Mouse (Mus musculus): ENCODE results near the gene Cip2a. TPM values are rescaled to one million over a fixed set of nuclear protein-coding genes. Genes with fewer than 3 reads are reported as not detected.

Cip2a gene
- 1 to 10 TPM; 2.0 to 4.7 (median 2.5) TPM for total RNA-seq (2022)

DNA sequence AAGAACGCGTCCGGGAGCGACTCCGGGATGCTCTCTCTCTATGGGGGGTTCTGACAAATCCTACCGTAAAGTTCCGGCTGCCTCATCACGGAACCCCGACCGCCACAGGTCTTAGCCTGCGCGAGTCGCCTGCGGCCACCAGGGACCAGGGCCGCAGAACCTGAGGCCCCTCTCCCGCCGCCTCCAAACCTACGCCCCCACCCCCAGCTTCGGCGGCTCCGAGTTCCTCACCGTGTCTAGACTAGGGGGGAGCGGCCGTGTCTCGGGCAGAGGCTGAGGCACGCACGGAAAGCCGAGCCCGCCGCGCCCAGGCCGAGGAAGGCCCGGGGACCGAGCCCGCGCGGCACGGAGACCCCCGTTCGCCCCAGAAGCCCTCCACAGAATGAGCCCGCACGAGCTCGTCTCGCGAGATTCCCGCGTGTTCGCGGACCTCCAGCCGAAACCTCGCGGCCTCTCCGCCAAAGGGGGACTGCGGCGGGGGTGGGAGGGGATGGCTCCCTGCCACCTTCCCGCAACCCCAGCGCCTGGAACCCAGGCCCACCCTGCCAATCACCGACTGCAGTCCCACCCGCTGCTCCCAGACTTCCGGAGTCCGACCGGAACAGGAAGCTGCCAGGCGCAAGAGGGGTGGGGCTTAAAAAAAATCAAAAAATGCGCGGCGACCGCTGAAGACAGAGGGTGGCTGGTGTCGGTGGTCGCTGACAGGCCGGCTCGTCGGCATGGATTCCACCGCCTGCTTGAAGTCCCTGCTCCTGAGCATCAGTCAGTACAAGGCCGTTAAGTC, at the start of gene Cip2a, which contains the start of gene Dzip3:
Gene Cip2a, plus strand, starts transcription at position 627 of the 784 bp plus-strand sequence.
Gene Dzip3, minus strand, starts transcription at position 607 of the 784 bp plus-strand sequence.
- peak; percentile 75 to 88 for DNase-seq (ENCODE audit: low spot score in 2 of 2)

DNA sequence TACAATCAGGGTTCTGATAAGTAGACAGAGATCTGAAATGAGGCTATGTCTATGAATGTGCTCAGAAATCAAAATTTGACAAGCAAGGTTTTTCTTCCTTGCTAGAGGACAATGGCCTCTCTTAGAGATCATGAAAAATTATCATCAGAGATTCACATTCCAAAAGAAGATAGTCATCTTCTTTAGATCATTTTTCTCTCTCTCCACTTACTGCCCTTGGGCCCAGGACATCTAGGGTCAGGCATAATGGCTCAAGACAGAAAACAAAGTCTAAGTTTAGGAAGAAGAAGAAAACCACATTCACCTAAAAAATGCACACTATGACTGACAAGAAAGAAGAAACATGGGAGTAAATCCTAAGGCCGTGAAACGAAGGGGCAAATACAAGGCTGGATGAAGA, 21.0 kb upstream of the Cip2a start:
- DNase-seq (ENCODE audit: low spot score in 2 of 2): no peak

DNA sequence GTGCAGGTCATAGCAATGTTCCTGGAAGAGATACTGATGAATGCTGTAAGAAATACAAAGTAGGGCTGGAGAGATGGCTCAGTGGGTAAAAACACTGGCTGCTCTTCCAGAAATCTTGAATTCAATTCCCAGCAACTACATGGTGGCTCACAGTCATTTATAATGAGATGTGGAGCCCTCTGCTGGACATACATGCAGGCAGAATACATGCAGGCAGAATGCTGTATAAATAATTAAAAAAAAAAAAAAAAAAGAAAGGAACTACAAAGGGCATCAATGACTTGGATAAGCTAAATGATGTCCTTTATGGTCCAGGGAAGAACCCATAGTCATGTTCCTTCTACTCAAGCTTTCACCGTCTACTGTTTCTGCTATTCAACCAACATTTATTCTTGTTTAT, 20.4 kb upstream of the Cip2a start:
- no peak for DNase-seq (ENCODE audit: low spot score in 2 of 2)

DNA sequence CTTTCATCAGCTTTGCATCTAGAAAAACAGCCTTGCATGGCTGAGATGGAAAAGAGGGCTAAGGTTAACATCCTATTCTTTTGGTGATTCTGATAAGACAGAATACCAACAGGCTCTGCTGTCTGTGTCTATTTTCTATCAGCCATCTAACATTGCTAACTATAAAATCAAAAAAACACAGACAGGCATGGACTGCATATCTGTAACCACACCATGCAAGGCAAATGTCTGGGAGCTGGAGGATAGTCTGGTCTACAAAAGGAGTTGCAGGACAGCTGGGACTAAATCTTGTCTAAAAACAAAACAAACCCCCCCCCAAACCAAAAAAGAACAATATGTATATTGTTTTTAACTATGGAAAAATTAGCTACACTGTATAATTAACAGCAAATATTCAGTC, 14.0 kb upstream of the Cip2a start:
- no peak for DNase-seq (ENCODE audit: low spot score in 2 of 2)

DNA sequence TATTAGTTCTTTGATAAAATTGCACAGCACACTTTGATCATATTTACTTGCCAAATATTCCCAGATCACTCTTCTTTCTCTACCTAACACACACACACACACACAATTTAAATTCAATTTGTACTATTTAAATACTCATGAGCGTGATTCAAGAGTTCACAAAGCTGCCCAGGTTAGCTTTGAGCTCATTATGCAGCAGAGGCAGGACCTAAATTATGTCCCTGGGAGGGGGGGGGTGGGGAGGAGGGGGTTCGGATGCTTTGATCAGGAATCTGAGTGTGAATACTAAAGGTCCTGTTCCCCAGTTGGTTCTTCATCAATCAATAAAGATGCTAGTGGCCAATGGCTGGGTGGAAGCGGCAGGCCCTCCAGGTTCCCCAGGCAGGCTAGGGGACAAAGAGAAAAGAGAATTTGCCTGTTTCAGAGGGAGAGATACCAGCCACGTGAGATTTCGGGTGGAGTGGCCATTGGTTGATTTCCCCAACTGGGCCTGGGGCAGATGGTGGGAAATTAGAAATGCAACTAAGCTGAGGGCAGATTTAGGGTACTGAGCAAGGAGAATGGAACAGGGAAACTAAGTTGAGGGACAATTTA, 8.9 kb upstream of the Cip2a start:
- DNase-seq (ENCODE audit: low spot score in 2 of 2): no peak

DNA sequence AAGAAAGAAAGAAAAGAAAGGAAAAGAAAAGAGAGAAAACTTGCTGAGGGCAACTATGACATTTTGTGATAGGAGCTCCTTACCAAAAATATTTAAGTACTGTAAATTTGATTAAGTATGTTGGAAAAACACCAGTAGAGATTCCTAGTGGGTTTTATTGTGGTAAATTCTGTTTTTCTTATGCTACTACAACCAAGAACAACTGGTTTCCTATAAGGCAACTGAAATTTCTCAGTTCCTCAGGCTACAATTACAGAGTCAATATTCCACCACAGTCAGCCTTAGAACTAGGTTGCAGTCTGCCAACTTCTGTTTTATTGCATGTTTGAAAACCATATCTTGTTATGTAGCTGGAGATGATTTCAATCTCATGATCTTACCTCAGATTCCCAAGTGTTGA, 4.3 kb upstream of the Cip2a start:
- DNase-seq (ENCODE audit: low spot score in 2 of 2): no peak

DNA sequence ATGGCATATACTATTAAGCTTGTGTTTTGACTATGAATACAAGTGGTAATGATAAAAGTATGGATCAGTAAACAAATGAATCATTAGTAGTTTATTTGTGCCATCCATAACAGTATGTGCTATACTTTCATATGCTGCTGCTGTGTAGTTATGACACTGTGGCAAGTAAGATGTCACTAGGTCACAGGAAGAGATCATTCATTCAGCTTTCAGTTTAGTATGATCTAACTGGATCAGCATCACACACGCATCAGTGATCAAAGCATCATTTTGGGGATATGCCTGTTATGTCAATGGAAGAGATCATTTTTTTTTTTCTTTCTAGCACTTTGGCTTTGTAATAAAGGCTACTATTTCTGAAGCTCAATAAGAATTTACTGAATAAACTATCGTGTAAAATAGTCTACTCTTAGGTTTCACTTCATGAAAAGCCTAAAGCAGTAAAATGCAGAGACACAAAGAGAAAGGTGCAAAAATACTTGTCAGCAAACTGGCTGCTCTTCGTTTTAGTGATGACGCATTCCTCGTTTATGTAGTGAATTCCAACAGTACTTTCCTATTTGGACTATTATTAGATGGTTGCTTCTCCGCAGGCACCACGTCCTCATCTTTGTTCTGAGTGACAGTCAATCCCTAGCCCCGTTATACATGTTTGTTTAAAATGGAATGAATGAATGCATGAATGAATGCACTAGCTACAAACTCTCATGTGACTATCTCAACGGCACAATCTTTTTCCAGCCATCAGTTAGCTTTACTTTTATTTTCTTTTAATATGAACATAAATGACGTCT, 1.4 kb upstream of the Cip2a start:
- DNase-seq (ENCODE audit: low spot score in 2 of 2): no peak

DNA sequence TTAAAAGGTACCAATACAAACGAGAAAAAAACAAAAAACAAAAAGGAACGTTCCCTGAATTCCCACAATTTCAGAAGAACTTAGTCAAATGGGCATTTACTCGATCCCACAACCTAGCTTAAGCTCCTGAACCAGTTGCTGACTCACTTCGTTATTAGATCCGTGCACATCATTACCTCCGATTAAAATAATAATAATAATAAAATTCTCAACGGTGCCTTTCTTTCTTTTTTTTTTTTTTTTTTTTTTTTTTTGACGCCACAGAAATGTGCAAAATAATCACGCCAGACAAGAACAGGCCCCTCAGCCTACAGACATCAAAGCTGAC, 790 bp upstream of the Cip2a start:
- no peak for DNase-seq (ENCODE audit: low spot score in 2 of 2)

DNA sequence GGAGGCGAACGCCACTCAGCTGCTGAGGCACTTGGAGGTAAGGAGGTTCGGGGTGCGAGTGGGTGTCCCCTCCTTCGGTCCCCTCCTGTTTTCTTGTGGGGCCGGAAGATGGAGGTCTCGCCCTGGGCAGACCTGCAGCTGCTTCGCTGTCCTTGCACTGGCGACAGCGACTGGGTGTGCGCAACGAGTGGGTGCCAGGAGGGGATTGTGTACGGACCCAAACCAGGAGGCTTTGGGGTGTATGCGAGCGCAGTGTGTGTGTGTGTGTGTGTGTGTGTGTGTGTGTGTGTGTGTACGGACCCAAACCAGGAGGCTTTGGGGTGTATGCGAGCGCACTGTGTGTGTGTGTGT, 333 bp downstream of the Cip2a start:
- no peak for DNase-seq (ENCODE audit: low spot score in 2 of 2)

DNA sequence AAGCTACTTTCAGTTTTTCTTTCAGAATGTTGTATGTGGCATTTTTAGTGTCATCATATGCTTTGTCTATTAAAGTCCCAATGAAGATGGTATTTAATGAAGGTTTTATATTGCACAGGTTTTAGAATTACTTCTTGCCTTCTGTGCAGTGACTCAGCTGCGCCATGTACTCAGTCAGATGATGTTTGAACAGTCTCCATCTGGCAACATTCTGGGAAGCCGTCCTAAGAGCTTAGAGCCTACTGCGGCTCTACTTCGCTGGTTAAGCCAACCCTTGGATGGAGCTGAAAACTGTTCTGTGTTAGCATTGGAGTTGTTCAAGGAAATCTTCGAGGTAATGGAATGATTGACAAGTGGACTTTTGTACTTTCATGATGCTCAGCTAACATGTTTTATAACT, 10.2 kb downstream of the Cip2a start:
- DNase-seq (ENCODE audit: low spot score in 2 of 2): peak in 1 of 2 experiments; percentile 26

DNA sequence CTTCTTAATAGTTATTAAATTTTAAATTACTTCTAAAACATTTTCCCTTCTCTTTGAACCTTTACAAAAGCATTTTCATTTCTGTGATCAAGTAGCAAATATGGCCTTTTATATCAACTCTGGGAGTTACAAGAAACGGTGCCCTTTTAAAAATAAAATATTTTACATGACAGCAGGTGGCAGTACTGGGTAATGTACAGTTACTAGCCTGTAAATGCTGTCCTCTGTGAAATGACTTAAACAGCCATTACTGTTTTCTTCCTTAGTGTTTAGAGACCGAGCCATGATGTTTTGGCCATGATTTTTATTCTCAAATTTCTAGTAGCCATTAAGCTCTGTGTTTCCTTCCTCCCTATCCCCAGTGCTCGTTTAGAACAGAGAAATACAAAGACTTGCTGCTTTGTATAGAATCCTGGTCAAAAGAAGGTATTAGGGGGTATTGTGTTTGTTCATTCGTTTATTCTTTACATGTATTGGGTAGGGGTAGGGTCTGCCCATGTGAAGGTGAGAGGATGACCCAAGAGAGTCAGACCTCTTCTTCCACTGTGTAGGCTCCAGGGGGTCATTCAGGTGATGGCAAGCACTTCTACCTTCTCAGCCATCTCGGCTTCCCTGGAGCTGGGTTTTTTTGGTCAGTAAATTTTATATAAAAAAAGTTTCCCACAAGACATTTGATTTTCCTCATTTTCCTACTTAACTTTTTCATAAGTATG, 22.8 kb downstream of the Cip2a start:
- DNase-seq (ENCODE audit: low spot score in 2 of 2): no peak

DNA sequence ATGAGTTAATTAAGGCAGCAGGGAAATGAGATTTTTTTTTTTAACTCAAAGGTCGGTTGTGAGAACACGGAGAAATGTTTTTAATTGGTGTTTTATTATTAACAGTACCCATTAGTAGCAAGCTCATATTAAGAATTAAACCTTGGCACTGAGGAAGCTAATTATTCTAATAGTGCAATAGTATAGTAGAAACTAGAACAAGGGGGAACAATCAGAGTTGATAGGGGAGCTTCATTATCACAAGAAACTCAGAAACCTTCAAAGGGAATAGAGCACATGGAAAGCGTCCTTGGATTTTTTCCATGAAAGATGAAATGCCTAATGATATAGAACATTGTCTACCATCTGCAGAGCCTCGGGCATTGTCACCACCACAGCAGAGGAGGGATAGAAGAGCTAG, 41.9 kb downstream of the Cip2a start:
- no peak for DNase-seq (ENCODE audit: low spot score in 2 of 2)

DNA sequence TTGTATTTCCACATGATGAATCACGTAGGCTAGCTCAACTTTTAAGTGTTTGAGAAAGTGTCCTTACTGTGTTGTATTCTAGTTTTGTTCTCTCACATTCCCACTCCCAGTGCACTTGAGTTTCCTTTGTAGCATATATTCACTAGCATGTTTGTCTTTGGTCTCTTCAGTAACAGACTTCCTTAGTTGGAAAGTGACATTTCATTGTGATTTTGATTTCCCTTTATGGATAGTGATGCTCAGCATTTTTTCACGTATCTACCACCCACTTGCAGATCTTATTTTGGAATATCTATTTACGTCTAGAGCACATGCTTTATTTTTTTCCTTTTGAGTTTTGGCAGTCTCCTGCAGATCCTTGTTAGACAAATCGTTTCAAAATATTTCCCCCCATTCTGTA, 43.8 kb downstream of the Cip2a start:
- DNase-seq (ENCODE audit: low spot score in 2 of 2): no peak

DNA sequence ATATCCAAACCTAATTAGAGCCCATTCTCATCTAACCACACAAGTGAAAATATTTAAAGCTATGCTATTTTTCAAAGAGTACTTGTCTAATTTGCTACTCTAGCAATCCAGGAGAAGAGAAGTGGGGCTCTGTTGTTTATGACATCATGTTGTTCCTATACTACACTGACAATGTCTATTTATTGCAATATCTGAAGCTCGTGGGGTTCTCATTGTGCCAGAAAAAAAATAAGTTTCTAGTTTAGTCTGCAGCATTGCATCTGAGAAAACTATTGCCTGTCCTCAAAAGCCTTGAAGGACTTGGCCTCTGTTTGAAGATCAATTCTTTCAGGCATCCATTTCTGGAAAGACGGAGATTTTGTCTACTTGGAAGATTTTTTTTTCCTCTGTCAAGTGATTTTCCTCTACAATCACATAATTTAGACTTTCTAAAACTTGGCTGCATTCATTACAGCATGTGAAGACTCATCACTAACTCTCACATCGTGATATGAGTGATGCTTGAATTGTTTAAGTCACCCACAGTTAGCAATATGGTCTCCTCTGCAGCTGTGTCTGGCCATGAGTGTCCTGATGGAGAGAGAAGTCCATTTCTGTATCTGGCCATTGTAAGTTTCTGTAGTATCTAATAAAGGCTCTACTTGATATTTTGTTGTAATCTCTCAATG, 46.7 kb downstream of the Cip2a start:
- DNase-seq (ENCODE audit: low spot score in 2 of 2): no peak

DNA sequence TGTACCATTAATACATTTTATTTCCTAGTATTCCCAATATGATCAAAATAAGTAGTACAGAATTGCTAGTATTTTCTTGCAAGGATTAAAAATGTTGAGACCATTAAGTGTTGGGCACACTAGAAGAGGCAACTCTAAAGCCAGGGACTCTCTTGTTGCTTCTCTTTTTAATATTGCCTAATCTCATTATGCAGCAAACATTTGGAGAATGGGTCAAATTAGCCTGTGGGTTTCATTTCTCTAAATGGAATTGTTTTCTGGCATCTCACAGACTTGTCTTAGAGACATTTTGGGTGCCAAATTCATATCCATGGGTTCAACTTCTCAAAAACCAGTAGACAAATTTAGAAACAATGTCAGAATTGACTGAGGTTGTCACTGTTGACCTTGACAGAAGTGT, 55.2 kb downstream of the Cip2a start:
- DNase-seq (ENCODE audit: low spot score in 2 of 2): no peak

DNA sequence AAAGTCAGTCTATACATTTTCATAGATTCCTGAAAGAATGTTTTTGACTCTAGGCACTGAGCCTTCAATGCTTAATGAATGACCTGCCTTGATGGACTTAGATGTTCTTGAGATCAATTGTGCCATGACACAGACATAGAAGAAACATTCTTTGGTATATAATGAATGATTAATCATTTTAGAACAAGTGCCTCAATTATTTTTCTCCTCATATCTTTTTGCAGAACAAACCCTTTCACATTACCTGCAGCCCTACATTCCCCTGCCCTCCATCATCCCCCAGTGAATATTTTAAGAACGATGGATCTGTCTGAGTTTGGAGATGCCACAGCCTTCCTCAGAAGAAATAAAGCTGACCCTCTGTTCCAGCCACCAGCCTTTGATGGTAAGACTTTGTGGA, 63.2 kb downstream of the Cip2a start, which contains the start of gene Myh15:
Gene Myh15, plus strand, starts transcription at position 301 of the 400 bp plus-strand sequence.
- DNase-seq (ENCODE audit: low spot score in 2 of 2): no peak

Other genes starting within 250 kb of the Cip2a start
- 1 to 10 TPM in 2 of 4 experiments, under 1 TPM in 2; 0.46 to 1.7 (median 0.80) TPM for gene Trat1, start 222.2 kb upstream of the Cip2a start, total RNA-seq (2022)
- gene Retnlb, start 177.3 kb upstream of the Cip2a start, total RNA-seq (2022): not detected
- gene Retnla, start 151.6 kb upstream of the Cip2a start, total RNA-seq (2022): not detected
- not detected for gene Retnlg, start 121.6 kb upstream of the Cip2a start, total RNA-seq (2022)
- gene Dzip3, start within 50 bp of the Cip2a start, total RNA-seq (2022): 10 to 100 TPM; 69.6 to 87.9 (median 78.7) TPM
- gene Myh15, start 63.3 kb downstream of the Cip2a start, total RNA-seq (2022): under 1 TPM; 0.44 to 0.77 (median 0.61) TPM

Measured in left cerebral cortex, adult 8-10 months (tissue).